Mouse (Mus musculus) lung, postnatal 0 days (tissue): ENCODE measurements around the gene Enox1.

ENCODE experiments used
- CTCF ChIP-seq: IDR thresholded peaks from 2 replicates; pipeline ENCODE4 v1.5.1; 2016; ENCODE audit warnings: antibody characterized with exemption, mild to moderate bottlenecking
- EP300 ChIP-seq: IDR thresholded peaks from 2 replicates; pipeline ENCODE4 v1.6.1; 2016; ENCODE audit warnings: antibody characterized with exemption, mild to moderate bottlenecking, control low read depth

- TF ChIP-seq CTCF (no peak), EP300 (no peak)
These were observed 19.6 kb upstream of the Enox1 start for GRCm38 (mm10) chr14:77136936-77137335.
